ENCODE assay signal across 8 mouse cellular contexts in genomic region chr19:6996006-6996405, GRCm38 (mm10). TPM values are rescaled to one million over a fixed set of nuclear protein-coding genes. Genes with fewer than 3 reads are reported as not detected.
DNase-seq lines count a peak whose midpoint lies in the region; ATAC-seq and TF ChIP-seq lines count a peak whose summit lies in the region.

Nudt22 (minus strand) TSS chr19:6996117.
Trpt1 (plus strand) TSS chr19:6996131.

- peak; percentile 58 to 59 for DNase-seq in B cell, adult 2 months
- DNase-seq in heart, embryonic 10.5 days (ENCODE audit: low spot score): peak; percentile 96
- DNase-seq in liver, embryonic 13.5 days: peak; percentile 86
- DNase-seq in neural tube, embryonic 10.5 days (ENCODE audit: extremely low spot score, low spot score): peak; percentile 86

- peak within 1 kb of the TSS; percentile 67 for H3K4me3 ChIP-seq in bone marrow, adult 2 months (replicated peaks; ENCODE audit: control insufficient read depth, low read depth, low read length)
- peak within 1 kb of the TSS; percentile 62 for H3K4me3 ChIP-seq in embryonic fibroblast, embryonic 13.5 days (ENCODE audit: insufficient read depth, low read length)
- H3K4me3 ChIP-seq in heart, embryonic 10.5 days: peak within 1 kb of the TSS; percentile 73
- H3K4me3 ChIP-seq in kidney, embryonic 15.5 days (replicated peaks): peak within 1 kb of the TSS; percentile 58
- H3K4me3 ChIP-seq in liver, embryonic 13.5 days (replicated peaks): peak within 1 kb of the TSS; percentile 65
- H3K4me3 ChIP-seq in stomach, embryonic 15.5 days (replicated peaks): peak within 1 kb of the TSS; percentile 63

- H3K9me3 ChIP-seq in heart, embryonic 10.5 days: no peaks in the 10 kb centered on the region
- H3K9me3 ChIP-seq in kidney, embryonic 15.5 days (replicated peaks): no peaks in the 10 kb centered on the region
- no peaks in the 10 kb centered on the region for H3K9me3 ChIP-seq in liver, embryonic 13.5 days (replicated peaks)
- no peaks in the 10 kb centered on the region for H3K9me3 ChIP-seq in stomach, embryonic 15.5 days

- H3K4me2 ChIP-seq in kidney, embryonic 15.5 days: peak within 1 kb of the TSS; percentile 82
- H3K4me2 ChIP-seq in liver, embryonic 13.5 days: peak within 1 kb of the TSS; percentile 84
- peak within 1 kb of the TSS; percentile 82 for H3K4me2 ChIP-seq in stomach, embryonic 15.5 days

- peak; percentile 47; the same call in 1 of the 2 replicates for TF ChIP-seq POLR2A in bone marrow, adult 2 months (IDR thresholded peaks at IDR 0.05; ENCODE audit: borderline replicate concordance, control insufficient read depth, low read depth, low read length)
- peak; percentile 76 for TF ChIP-seq POLR2A in embryonic fibroblast, embryonic 13.5 days (IDR thresholded peaks at IDR 0.05; ENCODE audit: low read depth, low read length)

- TF ChIP-seq CTCF in bone marrow, adult 2 months (IDR thresholded peaks at IDR 0.05; ENCODE audit: control insufficient read depth, insufficient read depth, low read length): no peak
- no peak for TF ChIP-seq CTCF in embryonic fibroblast, embryonic 13.5 days (IDR thresholded peaks at IDR 0.05; ENCODE audit: borderline replicate concordance, insufficient read depth, low read length)

- ATAC-seq in kidney, embryonic 15.5 days (replicated peaks; ENCODE audit: low FRiP score): peak; percentile 80
- peak; percentile 70 for ATAC-seq in liver, embryonic 13.5 days (ENCODE audit: low read depth)
- peak; percentile 83 for ATAC-seq in stomach, embryonic 15.5 days (ENCODE audit: insufficient read depth, low FRiP score, low read depth)

- H3K27me3 ChIP-seq in heart, embryonic 10.5 days (ENCODE audit: insufficient read depth, poor library complexity, severe bottlenecking): no peaks in the 10 kb centered on the region
- H3K27me3 ChIP-seq in kidney, embryonic 15.5 days: no peaks in the 10 kb centered on the region
- H3K27me3 ChIP-seq in liver, embryonic 13.5 days: no peaks in the 10 kb centered on the region
- H3K27me3 ChIP-seq in stomach, embryonic 15.5 days (replicated peaks): no peaks in the 10 kb centered on the region

- peaks cover 29% of the 10 kb centered on the region for H3K36me3 ChIP-seq in heart, embryonic 10.5 days
- peaks cover 24% of the 10 kb centered on the region for H3K36me3 ChIP-seq in kidney, embryonic 15.5 days
- peaks cover 35% of the 10 kb centered on the region for H3K36me3 ChIP-seq in liver, embryonic 13.5 days
- peaks cover 12% of the 10 kb centered on the region; the same call in 1 of the 2 replicates for H3K36me3 ChIP-seq in stomach, embryonic 15.5 days

- H3K4me1 ChIP-seq in bone marrow, adult 2 months (ENCODE audit: control insufficient read depth, insufficient read depth, low read length): peaks cover 3% of the 10 kb centered on the region
- H3K4me1 ChIP-seq in embryonic fibroblast, embryonic 13.5 days (ENCODE audit: control insufficient read depth, insufficient read depth, low read length): no peaks in the 10 kb centered on the region; the same call in 1 of the 2 replicates
- H3K4me1 ChIP-seq in heart, embryonic 10.5 days: peaks cover 58% of the 10 kb centered on the region
- H3K4me1 ChIP-seq in kidney, embryonic 15.5 days: peaks cover 54% of the 10 kb centered on the region
- H3K4me1 ChIP-seq in liver, embryonic 13.5 days (replicated peaks): peaks cover 60% of the 10 kb centered on the region
- H3K4me1 ChIP-seq in stomach, embryonic 15.5 days: peaks cover 32% of the 10 kb centered on the region

- peak within 1 kb of the TSS; percentile 14 for H3K27ac ChIP-seq in bone marrow, adult 2 months (ENCODE audit: control insufficient read depth, insufficient read depth, low read depth, low read length, poor library complexity)
- H3K27ac ChIP-seq in embryonic fibroblast, embryonic 13.5 days (ENCODE audit: insufficient read depth, low read length): no peak within 1 kb of the TSS
- peak within 1 kb of the TSS; percentile 89 for H3K27ac ChIP-seq in heart, embryonic 10.5 days
- H3K27ac ChIP-seq in kidney, embryonic 15.5 days: peak within 1 kb of the TSS; percentile 80
- peak within 1 kb of the TSS; percentile 57 for H3K27ac ChIP-seq in liver, embryonic 13.5 days
- peak within 1 kb of the TSS; percentile 77 for H3K27ac ChIP-seq in stomach, embryonic 15.5 days

- H3K9ac ChIP-seq in kidney, embryonic 15.5 days: peak within 1 kb of the TSS; percentile 72
- H3K9ac ChIP-seq in liver, embryonic 13.5 days: peak within 1 kb of the TSS; percentile 77
- peak within 1 kb of the TSS; percentile 81 for H3K9ac ChIP-seq in stomach, embryonic 15.5 days

- WGBS in bone marrow, adult 2 months: 1% methylated on average over 24 of the region's 24 CpGs
- WGBS in heart, embryonic 10.5 days: under 1% methylated on average over 24 of the region's 24 CpGs
- under 1% methylated on average over 24 of the region's 24 CpGs for WGBS in kidney, embryonic 15.5 days
- under 1% methylated on average over 24 of the region's 24 CpGs for WGBS in liver, embryonic 13.5 days (ENCODE audit: insufficient replicate concordance)
- WGBS in stomach, embryonic 15.5 days: under 1% methylated on average over 24 of the region's 24 CpGs

RNA-seq across cellular contexts. Expression of gene Nudt22, which starts in this region (rescaled TPM):
- 13.2 and 20.7 TPM in 2 replicates for polyA plus RNA-seq in bone marrow, adult 2 months (2011; ENCODE audit: insufficient read depth, insufficient read length, low replicate concordance, missing spikeins)
- 11.4 and 16.9 TPM in 2 replicates for polyA plus RNA-seq in embryonic fibroblast, embryonic 13.5 days (2011; ENCODE audit: insufficient read length, low read depth, missing spikeins)
- 23.9 and 25.2 TPM in 2 replicates for polyA plus RNA-seq in heart, embryonic 10.5 days (2016; fragmentation: Nextera tagmentation; extraction: Ambion mirVana)
- polyA plus RNA-seq in kidney, embryonic 15.5 days (2015; fragmentation: Nextera tagmentation; extraction: Ambion mirVana): 25.4 and 27.4 TPM in 2 replicates
- 10.7 and 11.1 TPM in 2 replicates for polyA plus RNA-seq in liver, embryonic 13.5 days (2015; fragmentation: Nextera tagmentation; extraction: Ambion mirVana)
- polyA plus RNA-seq in stomach, embryonic 15.5 days (2015; fragmentation: Nextera tagmentation; extraction: Ambion mirVana): 21.1 and 24.9 TPM in 2 replicates

RNA-seq across cellular contexts. Expression of gene Trpt1, which starts in this region (rescaled TPM):
- 4.6 TPM in 1 of 2 replicates, not detected in the other for polyA plus RNA-seq in bone marrow, adult 2 months (2011; ENCODE audit: insufficient read depth, insufficient read length, low replicate concordance, missing spikeins)
- 4.4 and 5.1 TPM in 2 replicates for polyA plus RNA-seq in embryonic fibroblast, embryonic 13.5 days (2011; ENCODE audit: insufficient read length, low read depth, missing spikeins)
- polyA plus RNA-seq in heart, embryonic 10.5 days (2016; fragmentation: Nextera tagmentation; extraction: Ambion mirVana): 11.3 and 16.7 TPM in 2 replicates
- polyA plus RNA-seq in kidney, embryonic 15.5 days (2015; fragmentation: Nextera tagmentation; extraction: Ambion mirVana): 11.2 and 12.1 TPM in 2 replicates
- 2.1 and 2.3 TPM in 2 replicates for polyA plus RNA-seq in liver, embryonic 13.5 days (2015; fragmentation: Nextera tagmentation; extraction: Ambion mirVana)
- 10.0 and 10.1 TPM in 2 replicates for polyA plus RNA-seq in stomach, embryonic 15.5 days (2015; fragmentation: Nextera tagmentation; extraction: Ambion mirVana)
